Mouse (Mus musculus) lung, postnatal 0 days (tissue): Measurements from ENCODE around the gene Yap1. TPM values are rescaled to one million over a fixed set of nuclear protein-coding genes. Genes with fewer than 3 reads are reported as not detected.
A peak's percentile ranks its signal among the peaks of the same experiment; 100 is the strongest.

Experiments
- ATAC-seq: fragments of 200-750 bp; cut with Nextera tagmentation; 2 replicates; pipeline ENCODE4 v1.8.0; 2017; ENCODE audit warnings: moderate library complexity
- DNase-seq: peaks from one replicate; pipeline ENCODE4 v3.0.0-alpha.2; 2016; ENCODE audit warnings: low spot score
- H3K27ac ChIP-seq: fragments of 300-500 bp; sonication (generic); 2 replicates; pipeline ENCODE4 v1.5.1; 2014; ENCODE audit warnings: antibody characterized with exemption, mild to moderate bottlenecking, low read length, mixed read lengths
- H3K27me3 ChIP-seq: fragments of 300-500 bp; sonication (generic); replicated peaks from 2 replicates; pipeline ENCODE4 v1.6.1; 2014; ENCODE audit warnings: low read length, mixed read lengths; ENCODE audit not compliant: insufficient read depth
- H3K36me3 ChIP-seq: fragments of 300-500 bp; sonication (generic); 2 replicates; pipeline ENCODE4 v1.6.1; 2014; ENCODE audit warnings: low read length, mixed read lengths; ENCODE audit not compliant: insufficient read depth
- H3K4me1 ChIP-seq: fragments of 300-500 bp; sonication (generic); 2 replicates; pipeline ENCODE4 v1.6.1; 2014; ENCODE audit warnings: antibody characterized with exemption, low read depth, low read length, mixed read lengths; ENCODE audit not compliant: insufficient read depth
- H3K4me2 ChIP-seq: fragments of 300-500 bp; sonication (generic); replicated peaks from 2 replicates; pipeline ENCODE4 v1.6.1; 2014; ENCODE audit warnings: low read depth, mild to moderate bottlenecking, low read length, moderate library complexity, mixed read lengths
- H3K4me3 ChIP-seq: fragments of 300-500 bp; sonication (generic); 2 replicates; pipeline ENCODE4 v1.5.1; 2014; ENCODE audit warnings: low read depth, low read length
- H3K9ac ChIP-seq: fragments of 300-500 bp; sonication (generic); replicated peaks from 2 replicates; pipeline ENCODE4 v1.6.1; 2014; ENCODE audit warnings: low read depth, mild to moderate bottlenecking
- H3K9me3 ChIP-seq: fragments of 300-500 bp; sonication (generic); 2 replicates; pipeline ENCODE4 v1.6.1; 2016; ENCODE audit warnings: low read length, mixed read lengths
- CTCF ChIP-seq: IDR thresholded peaks from 2 replicates; pipeline ENCODE4 v1.5.1; 2016; ENCODE audit warnings: antibody characterized with exemption, mild to moderate bottlenecking
- EP300 ChIP-seq: IDR thresholded peaks from 2 replicates; pipeline ENCODE4 v1.6.1; 2016; ENCODE audit warnings: antibody characterized with exemption, mild to moderate bottlenecking, control low read depth
- WGBS: fragments of 180-500 bp; shearing (Covaris S2); extraction: QIAGEN DNeasy Blood & Tissue Kit; methylation state at CpG from one replicate; pipeline ENCODE4 v1.1.7; 2014; 5-methylcytosine and 5-hydroxymethylcytosine counted together
- polyA plus RNA-seq: library from polyadenylated mRNA; unstranded; fragments of >200 nt; fragmentation: Nextera tagmentation; extraction: Ambion mirVana; gene quantifications from 2 replicates; pipeline ENCODE4 v1.2.1, GENCODE M21; 2015

Yap1 gene
- polyA plus RNA-seq, 1 experiment from 2014 or later, result 17.0 TPM

GRCm38 (mm10) chr9:7994275-7994674, 10.1 kb downstream of the Yap1 start:
- DNase-seq (no peak), ATAC-seq (no peak)
- Histone ChIP-seq H3K9ac (no peak overlapping the region), H3K27me3 (no peaks in the 10 kb centered on the region), H3K4me3 (no peak overlapping the region), H3K27ac (no peak overlapping the region), H3K4me2 (no peak overlapping the region), H3K9me3 (no peaks in the 10 kb centered on the region), H3K4me1 (no peaks in the 10 kb centered on the region; the same call in 1 of the 2 replicates), H3K36me3 (0 out of 2 replicates have a peak, but pooled peaks cover 7% of the 10 kb centered on the region)
- WGBS, result 58% methylated on average over 5 of the region's 5 CpGs
- TF ChIP-seq EP300 (no peak), CTCF (no peak)

GRCm38 (mm10) chr9:7992651-7993050, 11.7 kb downstream of the Yap1 start:
- no peaks in the 10 kb centered on the region for H3K9me3 ChIP-seq
- ATAC-seq, result no peak
- WGBS, result 46% methylated on average over 3 of the region's 3 CpGs

GRCm38 (mm10) chr9:7990897-7991296, 13.5 kb downstream of the Yap1 start:
- Histone ChIP-seq H3K4me2 (no peak overlapping the region), H3K4me1 (no peaks in the 10 kb centered on the region; the same call in 1 of the 2 replicates), H3K9ac (no peak overlapping the region), H3K27me3 (no peaks in the 10 kb centered on the region), H3K9me3 (no peaks in the 10 kb centered on the region), H3K27ac (no peak overlapping the region), H3K36me3 (peaks cover 7% of the 10 kb centered on the region; the same call in 1 of the 2 replicates), H3K4me3 (no peak overlapping the region)
- peak; percentile 19; the same call in 1 of the 2 replicates for ATAC-seq
- WGBS, result 67% methylated on average over 4 of the region's 4 CpGs
- no peak for DNase-seq
- TF ChIP-seq EP300 (no peak), CTCF (no peak)

More at GRCm38 (mm10) chr9:7992651-7993050, 11.7 kb downstream of the Yap1 start:
- H3K27ac ChIP-seq, result no peak overlapping the region
- no peak overlapping the region for H3K4me3 ChIP-seq
- TF ChIP-seq CTCF, result no peak
- no peak for TF ChIP-seq EP300
- H3K36me3 ChIP-seq, result peaks cover 7% of the 10 kb centered on the region; the same call in 1 of the 2 replicates
- H3K4me1 ChIP-seq, result no peaks in the 10 kb centered on the region; the same call in 1 of the 2 replicates
- no peak overlapping the region for H3K9ac ChIP-seq
- no peak overlapping the region for H3K4me2 ChIP-seq
- no peaks in the 10 kb centered on the region for H3K27me3 ChIP-seq
- DNase-seq, result no peak

GRCm38 (mm10) chr9:7987119-7987518, 17.3 kb downstream of the Yap1 start:
- no peaks in the 10 kb centered on the region for H3K9me3 ChIP-seq
- no peaks in the 10 kb centered on the region for H3K27me3 ChIP-seq
- H3K4me3 ChIP-seq, result no peak overlapping the region
- DNase-seq (no peak), ATAC-seq (no peak)
- H3K27ac ChIP-seq, result no peak overlapping the region
- no peak overlapping the region for H3K9ac ChIP-seq
- TF ChIP-seq EP300, result no peak
- no peak for TF ChIP-seq CTCF
- WGBS, result 76% methylated on average over 5 of the region's 5 CpGs
- no peak overlapping the region for H3K4me2 ChIP-seq
- H3K4me1 ChIP-seq, result no peaks in the 10 kb centered on the region
- H3K36me3 ChIP-seq, result peaks cover 7% of the 10 kb centered on the region; the same call in 1 of the 2 replicates

GRCm38 (mm10) chr9:7984287-7984686, 20.1 kb downstream of the Yap1 start:
- Histone ChIP-seq H3K9me3 (no peaks in the 10 kb centered on the region), H3K4me3 (no peak overlapping the region), H3K4me1 (no peaks in the 10 kb centered on the region), H3K27me3 (no peaks in the 10 kb centered on the region), H3K4me2 (no peak overlapping the region), H3K36me3 (no peaks in the 10 kb centered on the region; the same call in 1 of the 2 replicates), H3K9ac (no peak overlapping the region), H3K27ac (no peak overlapping the region)
- 58% methylated on average over 4 of the region's 4 CpGs for WGBS
- DNase-seq (no peak), ATAC-seq (no peak)
- TF ChIP-seq EP300 (no peak), CTCF (no peak)

GRCm38 (mm10) chr9:7983665-7984064, 20.7 kb downstream of the Yap1 start:
- Histone ChIP-seq H3K4me1 (no peaks in the 10 kb centered on the region), H3K4me2 (no peak overlapping the region), H3K9me3 (no peaks in the 10 kb centered on the region), H3K4me3 (no peak overlapping the region), H3K27me3 (no peaks in the 10 kb centered on the region), H3K27ac (no peak overlapping the region), H3K36me3 (no peaks in the 10 kb centered on the region; the same call in 1 of the 2 replicates), H3K9ac (no peak overlapping the region)
- no peak for TF ChIP-seq EP300
- no peak for TF ChIP-seq CTCF
- no peak for ATAC-seq
- no peak for DNase-seq
- WGBS, result 45% methylated on average over 2 of the region's 2 CpGs

- Histone ChIP-seq H3K27me3 (no peaks in the 10 kb centered on the region), H3K27ac (no peak overlapping the region), H3K9ac (no peak overlapping the region), H3K4me2 (no peak overlapping the region), H3K36me3 (no peaks in the 10 kb centered on the region), H3K4me1 (no peaks in the 10 kb centered on the region), H3K4me3 (no peak overlapping the region), H3K9me3 (no peaks in the 10 kb centered on the region)
- WGBS, result 64% methylated on average over 2 of the region's 2 CpGs
- ATAC-seq, result no peak
- no peak for TF ChIP-seq CTCF
- no peak for DNase-seq
These were observed 24.2 kb downstream of the Yap1 start for GRCm38 (mm10) chr9:7980162-7980561.
